Mouse (Mus musculus) MEL (cell line): ENCODE measurements at regions not wholly inside any gene's neighbourhood (a gene's known extent, or its start where the extent isn't known, plus 50 kb on each side); places are given as distances from the start of the nearest gene placed in this dataset.

Source experiments
- DNase-seq: peaks from one replicate; pipeline ENCODE4 v3.0.0; 2011; ENCODE audit warnings: low read depth, low spot score
- H3K27ac ChIP-seq: 2 replicates; pipeline ENCODE4 v1.5.1; 2012; ENCODE audit warnings: low read depth, mild to moderate bottlenecking, control low read depth, low read length, moderate library complexity; ENCODE audit not compliant: control insufficient read depth
- H3K27me3 ChIP-seq, 2 experiments: fragments of 150-350 bp in 1 of 2; sonication (generic) in 1 of 2; 2 replicates each; pipeline ENCODE4 v1.6.1; 2012; ENCODE audit warnings: low read length in 2 of 2, mild to moderate bottlenecking in 2 of 2, improper control_type of control experiment in 1 of 2, moderate library complexity in 1 of 2; ENCODE audit not compliant: insufficient read depth in 2 of 2, control insufficient read depth in 1 of 2
- H3K36me3 ChIP-seq, 2 experiments: 2 replicates each; pipeline ENCODE4 v1.6.1; 2012 to 2014; ENCODE audit warnings: low read length in 2 of 2, improper control_type of control experiment in 1 of 2, inconsistent platforms in 1 of 2, mild to moderate bottlenecking in 1 of 2; ENCODE audit not compliant: insufficient read depth in 2 of 2, control insufficient read depth in 1 of 2
- H3K4me1 ChIP-seq, 2 experiments: fragments of 150-350 bp in 1 of 2; sonication (generic) in 1 of 2; 2 replicates each; pipeline ENCODE4 v1.6.1; 2012; ENCODE audit warnings: low read length in 2 of 2, improper control_type of control experiment in 1 of 2, mild to moderate bottlenecking in 1 of 2; ENCODE audit not compliant: insufficient read depth in 2 of 2, control insufficient read depth in 1 of 2
- H3K4me3 ChIP-seq, 2 experiments: fragments of 150-350 bp in 1 of 2; sonication (generic) in 1 of 2; 2 replicates each; pipeline ENCODE4 v1.5.1; 2012; ENCODE audit warnings: low read depth in 2 of 2, low read length in 2 of 2, mild to moderate bottlenecking in 2 of 2, moderate library complexity in 2 of 2, control low read depth in 1 of 2, improper control_type of control experiment in 1 of 2; ENCODE audit not compliant: control insufficient read depth in 1 of 2, insufficient read depth in 1 of 2
- H3K79me2 ChIP-seq: 2 replicates; pipeline ENCODE4 v1.6.1; 2012; ENCODE audit warnings: mild to moderate bottlenecking, low read length, moderate library complexity; ENCODE audit not compliant: control insufficient read depth, poor library complexity, insufficient read depth
- H3K9ac ChIP-seq: 2 replicates; pipeline ENCODE4 v1.6.1; 2012; ENCODE audit warnings: low read depth, mild to moderate bottlenecking, control low read depth, low read length, moderate library complexity; ENCODE audit not compliant: control insufficient read depth, poor library complexity, severe bottlenecking
- H3K9me3 ChIP-seq: fragments of 150-350 bp; sonication (generic); replicated peaks from 2 replicates; pipeline ENCODE4 v1.6.1; 2012; ENCODE audit warnings: mild to moderate bottlenecking, low read length, improper control_type of control experiment, moderate library complexity; ENCODE audit not compliant: insufficient read depth
- BHLHE40 ChIP-seq: IDR thresholded peaks from 2 replicates; pipeline ENCODE4 v1.6.1; 2012; ENCODE audit warnings: low read depth, mild to moderate bottlenecking, inconsistent platforms, low read length, improper control_type of control experiment, borderline replicate concordance
- CHD1 ChIP-seq: IDR thresholded peaks from 2 replicates; pipeline ENCODE4 v1.6.1; 2012; ENCODE audit warnings: low read depth, mild to moderate bottlenecking, inconsistent platforms, low read length, improper control_type of control experiment
- E2F4 ChIP-seq: IDR thresholded peaks from 2 replicates; pipeline ENCODE4 v1.6.1; 2011; ENCODE audit warnings: low read depth, low read length, improper control_type of control experiment, borderline replicate concordance
- ELF1 ChIP-seq: IDR thresholded peaks from 2 replicates; pipeline ENCODE4 v1.6.1; 2014; ENCODE audit warnings: low read depth, mild to moderate bottlenecking, inconsistent platforms, low read length, improper control_type of control experiment, moderate library complexity
- GABPA ChIP-seq: IDR thresholded peaks from 2 replicates; pipeline ENCODE4 v1.6.1; 2012; ENCODE audit warnings: low read depth, mild to moderate bottlenecking, inconsistent platforms, low read length, improper control_type of control experiment, moderate library complexity
- GATA1 ChIP-seq: IDR thresholded peaks from 2 replicates; pipeline ENCODE4 v1.6.1; 2011; ENCODE audit warnings: low read depth, low read length, improper control_type of control experiment
- JUND ChIP-seq: IDR thresholded peaks from 2 replicates; pipeline ENCODE4 v1.6.1; 2011; ENCODE audit warnings: low read depth, mild to moderate bottlenecking, improper control_type of control experiment, low read length
- MAX ChIP-seq: IDR thresholded peaks from 2 replicates; pipeline ENCODE4 v1.6.1; 2011; ENCODE audit warnings: low read length, improper control_type of control experiment
- MAZ ChIP-seq: IDR thresholded peaks from 2 replicates; pipeline ENCODE4 v1.6.1; 2012; ENCODE audit warnings: low read depth, mild to moderate bottlenecking, inconsistent platforms, low read length, improper control_type of control experiment
- MEF2A ChIP-seq: IDR thresholded peaks from 2 replicates; pipeline ENCODE4 v1.6.1; 2014; ENCODE audit warnings: low read depth, mild to moderate bottlenecking, inconsistent platforms, low read length, improper control_type of control experiment; ENCODE audit not compliant: poor library complexity, insufficient replicate concordance, severe bottlenecking; ENCODE audit errors: extremely low read depth
- MXI1 ChIP-seq: IDR thresholded peaks from 2 replicates; pipeline ENCODE4 v1.6.1; 2011; ENCODE audit warnings: mild to moderate bottlenecking, low read depth, low read length, improper control_type of control experiment
- MYB ChIP-seq: IDR thresholded peaks from 2 replicates; pipeline ENCODE4 v1.6.1; 2011; ENCODE audit warnings: mild to moderate bottlenecking, low read depth, low read length, improper control_type of control experiment
- MYC ChIP-seq: IDR thresholded peaks from 2 replicates; pipeline ENCODE4 v1.6.1; 2011; ENCODE audit warnings: low read depth, mild to moderate bottlenecking, low read length, improper control_type of control experiment, moderate library complexity
- NELFE ChIP-seq: IDR thresholded peaks from 2 replicates; pipeline ENCODE4 v1.6.1; 2011; ENCODE audit warnings: low read depth, low read length, improper control_type of control experiment
- NRF1 ChIP-seq: IDR thresholded peaks from 2 replicates; pipeline ENCODE4 v1.6.1; 2014; ENCODE audit warnings: low read depth, mild to moderate bottlenecking, inconsistent platforms, low read length, improper control_type of control experiment, moderate library complexity; ENCODE audit not compliant: poor library complexity, insufficient read depth, severe bottlenecking
- POLR2AphosphoS5 ChIP-seq: IDR thresholded peaks from 2 replicates; pipeline ENCODE4 v1.6.1; 2012; ENCODE audit warnings: low read depth, borderline replicate concordance, mild to moderate bottlenecking, inconsistent platforms, low read length, moderate library complexity, mixed read lengths
- RAD21 ChIP-seq: IDR thresholded peaks from 2 replicates; pipeline ENCODE4 v1.6.1; 2011; ENCODE audit warnings: mild to moderate bottlenecking, low read depth, low read length, improper control_type of control experiment
- RCOR1 ChIP-seq: IDR thresholded peaks from 2 replicates; pipeline ENCODE4 v1.6.1; 2012; ENCODE audit warnings: low read depth, mild to moderate bottlenecking, inconsistent platforms, low read length, improper control_type of control experiment
- SMC3 ChIP-seq: IDR thresholded peaks from 2 replicates; pipeline ENCODE4 v1.6.1; 2011; ENCODE audit warnings: low read depth, low read length, improper control_type of control experiment
- TBP ChIP-seq: IDR thresholded peaks from 2 replicates; pipeline ENCODE4 v1.8.0; 2011; ENCODE audit warnings: low read depth, low read length, improper control_type of control experiment
- TCF12 ChIP-seq: IDR thresholded peaks from 2 replicates; pipeline ENCODE4 v1.6.1; 2014; ENCODE audit warnings: low read depth, mild to moderate bottlenecking, inconsistent platforms, low read length, improper control_type of control experiment, moderate library complexity
- UBTF ChIP-seq: IDR thresholded peaks from 2 replicates; pipeline ENCODE4 v1.6.1; 2012; ENCODE audit warnings: low read depth, mild to moderate bottlenecking, inconsistent platforms, low read length, improper control_type of control experiment, moderate library complexity, borderline replicate concordance; ENCODE audit not compliant: insufficient read depth
- USF2 ChIP-seq, 2 experiments: IDR thresholded peaks; 2 replicates each; pipeline ENCODE4 v1.6.1; 2011 to 2012; ENCODE audit warnings: improper control_type of control experiment in 2 of 2, low read length in 2 of 2, borderline replicate concordance in 1 of 2, inconsistent platforms in 1 of 2, low read depth in 1 of 2, mild to moderate bottlenecking in 1 of 2; ENCODE audit not compliant: insufficient read depth in 1 of 2
- ZC3H11A ChIP-seq: IDR thresholded peaks from 2 replicates; pipeline ENCODE4 v1.6.1; 2012; ENCODE audit warnings: low read depth, mild to moderate bottlenecking, inconsistent platforms, low read length, improper control_type of control experiment
- ZMIZ1 ChIP-seq: IDR thresholded peaks from 2 replicates; pipeline ENCODE4 v1.6.1; 2012; ENCODE audit warnings: low read depth, mild to moderate bottlenecking, inconsistent platforms, low read length, improper control_type of control experiment, moderate library complexity

- Histone ChIP-seq H3K36me3 (no peaks in the 10 kb centered on the region), H3K27me3 (peaks cover 0 to 2% of the 10 kb centered on the region in 2 experiments; a peak in 1 of 4 replicates), H3K27ac (no peak overlapping the region), H3K9me3 (no peaks in the 10 kb centered on the region), H3K4me3 (no peak overlapping the region), H3K9ac (no peak overlapping the region), H3K4me1 (no peaks in the 10 kb centered on the region), H3K79me2 (no peaks in the 10 kb centered on the region)
- TF ChIP-seq MXI1 (no peak), POLR2AphosphoS5 (no peak), GATA1 (no peak), TBP (no peak), RCOR1 (no peak), JUND (no peak), NELFE (no peak), ELF1 (no peak), NRF1 (no peak), MAZ (no peak), MAX (no peak), USF2 (IDR thresholded peaks at IDR 0.05; ENCODE audit: borderline replicate concordance in 1 of 2, insufficient read depth in 1 of 2, low read depth in 1 of 2, low read length in 2 of 2) (no peak), E2F4 (no peak), ZC3H11A (no peak), MEF2A (no peak), RAD21 (no peak), TCF12 (no peak), CHD1 (no peak)
- no peak for DNase-seq
Observed at GRCm38 (mm10) chr13:101504241-101504640, 263.8 kb downstream of the Pik3r1 start.

GRCm38 (mm10) chr13:101501845-101502284 lies 266.2 kb downstream of the Pik3r1 start:
- no peaks in the 10 kb centered on the region for H3K36me3 ChIP-seq
- no peak overlapping the region for H3K9ac ChIP-seq
- no peaks in the 10 kb centered on the region for H3K4me1 ChIP-seq
- TF ChIP-seq GATA1 (no peak), GABPA (no peak), RCOR1 (no peak), ZMIZ1 (no peak), RAD21 (no peak), SMC3 (no peak), UBTF (no peak), MAZ (no peak), TCF12 (no peak), NELFE (no peak), MYC (no peak), BHLHE40 (no peak), POLR2AphosphoS5 (no peak), MYB (no peak), CHD1 (no peak)
- TF ChIP-seq, all 39 proteins: peak for 0
- Histone ChIP-seq H3K9me3 (no peaks in the 10 kb centered on the region), H3K79me2 (no peaks in the 10 kb centered on the region), H3K27me3 (peaks cover 0 to 2% of the 10 kb centered on the region in 2 experiments; a peak in 1 of 4 replicates), H3K27ac (no peak overlapping the region), H3K4me3 (no peak overlapping the region)
- no peak for DNase-seq
